Mouse (Mus musculus): ENCODE data around the gene Cpox. TPM values are rescaled to one million over a fixed set of nuclear protein-coding genes. Genes with fewer than 3 reads are reported as not detected.

Gene Cpox
- total RNA-seq, 2 experiments from 2014 or later: 27.7 to 28.9 TPM

- no peak for DNase-seq (ENCODE audit: extremely low spot score in 1 of 2, low spot score in 2 of 2)
- intact Hi-C loops (cut with DNase I): no loop called here
These were observed 18.4 kb downstream of the Cpox start for GRCm38 (mm10) chr16:58688534-58688933.

- intact Hi-C loops (cut with DNase I): no loop called here
- DNase-seq (ENCODE audit: extremely low spot score in 1 of 2, low spot score in 2 of 2): no peak
These were observed 19.6 kb downstream of the Cpox start for GRCm38 (mm10) chr16:58689555-58690169.

GRCm38 (mm10) chr16:58690322-58690732 lies 20.2 kb downstream of the Cpox start:
- intact Hi-C loops (cut with DNase I): no loop called here
- DNase-seq (ENCODE audit: extremely low spot score in 1 of 2, low spot score in 2 of 2): no peak

GRCm38 (mm10) chr16:58694091-58694490 lies 24.0 kb downstream of the Cpox start:
- intact Hi-C loops (cut with DNase I): no loop called here
- DNase-seq (ENCODE audit: extremely low spot score in 1 of 2, low spot score in 2 of 2): no peak

- intact Hi-C loops (cut with DNase I): no loop called here
These were observed 26.7 kb downstream of the Cpox start for GRCm38 (mm10) chr16:58696796-58697195.

GRCm38 (mm10) chr16:58697261-58697660 lies 27.2 kb downstream of the Cpox start:
- intact Hi-C loops (cut with DNase I): no loop called here

More at GRCm38 (mm10) chr16:58696796-58697195, 26.7 kb downstream of the Cpox start:
- DNase-seq (ENCODE audit: extremely low spot score in 1 of 2, low spot score in 2 of 2): no peak

GRCm38 (mm10) chr16:58700174-58700573 lies 30.1 kb downstream of the Cpox start:
- no peak for DNase-seq (ENCODE audit: extremely low spot score in 1 of 2, low spot score in 2 of 2)
- intact Hi-C loops (cut with DNase I): no loop called here

More at GRCm38 (mm10) chr16:58697261-58697660, 27.2 kb downstream of the Cpox start:
- DNase-seq (ENCODE audit: extremely low spot score in 1 of 2, low spot score in 2 of 2): no peak

- intact Hi-C loops (cut with DNase I): no loop called here
- DNase-seq (ENCODE audit: extremely low spot score in 1 of 2, low spot score in 2 of 2): no peak
These were observed 30.8 kb downstream of the Cpox start for GRCm38 (mm10) chr16:58700816-58701424.

- DNase-seq (ENCODE audit: extremely low spot score in 1 of 2, low spot score in 2 of 2): peak in 1 of 2 experiments; percentile 26
- intact Hi-C loops (cut with DNase I): no loop called here
These were observed 31.7 kb downstream of the Cpox start for GRCm38 (mm10) chr16:58701779-58702178.

GRCm38 (mm10) chr16:58702329-58702932 lies 32.3 kb downstream of the Cpox start:
- intact Hi-C loops (cut with DNase I): no loop called here

GRCm38 (mm10) chr16:58703382-58704124 lies 33.5 kb downstream of the Cpox start:
- DNase-seq (ENCODE audit: extremely low spot score in 1 of 2, low spot score in 2 of 2): no peak
- intact Hi-C loops (cut with DNase I): no loop called here

More at GRCm38 (mm10) chr16:58702329-58702932, 32.3 kb downstream of the Cpox start:
- DNase-seq (ENCODE audit: extremely low spot score in 1 of 2, low spot score in 2 of 2): no peak

GRCm38 (mm10) chr16:58704999-58705398 lies 34.9 kb downstream of the Cpox start:
- no peak for DNase-seq (ENCODE audit: extremely low spot score in 1 of 2, low spot score in 2 of 2)
- intact Hi-C loops (cut with DNase I): no loop called here

GRCm38 (mm10) chr16:58707276-58707905 lies 37.3 kb downstream of the Cpox start:
- intact Hi-C loops (cut with DNase I): no loop called here
- peak in 1 of 2 experiments; percentile 15 for DNase-seq (ENCODE audit: extremely low spot score in 1 of 2, low spot score in 2 of 2)

- intact Hi-C loops (cut with DNase I): no loop called here
- no peak for DNase-seq (ENCODE audit: extremely low spot score in 1 of 2, low spot score in 2 of 2)
These were observed 38.7 kb downstream of the Cpox start for GRCm38 (mm10) chr16:58708601-58709475.

GRCm38 (mm10) chr16:58709536-58709935 lies 39.4 kb downstream of the Cpox start:
- no peak for DNase-seq (ENCODE audit: extremely low spot score in 1 of 2, low spot score in 2 of 2)
- intact Hi-C loops (cut with DNase I): no loop called here

- no peak for DNase-seq (ENCODE audit: extremely low spot score in 1 of 2, low spot score in 2 of 2)
- intact Hi-C loops (cut with DNase I): no loop called here
These were observed 42.1 kb downstream of the Cpox start for GRCm38 (mm10) chr16:58712221-58712620.

- intact Hi-C loops (cut with DNase I): no loop called here
- DNase-seq (ENCODE audit: extremely low spot score in 1 of 2, low spot score in 2 of 2): no peak
These were observed 43.0 kb downstream of the Cpox start for GRCm38 (mm10) chr16:58713128-58713527.

GRCm38 (mm10) chr16:58715018-58715417 lies 44.9 kb downstream of the Cpox start:
- intact Hi-C loops (cut with DNase I): no loop called here
- DNase-seq (ENCODE audit: extremely low spot score in 1 of 2, low spot score in 2 of 2): no peak
